Mouse (Mus musculus) megakaryocyte-erythroid progenitor cell, adult 5-6 weeks (primary cell): ENCODE results near the gene Prrc2a. TPM values are rescaled to one million over a fixed set of nuclear protein-coding genes. Genes with fewer than 3 reads are reported as not detected.
A peak's percentile ranks its signal among the peaks of the same experiment; 100 is the strongest.

Experiments
- ATAC-seq: replicated peaks from 2 replicates; pipeline ENCODE4 v1.8.0; 2016; ENCODE audit warnings: mild to moderate bottlenecking, inconsistent platforms; ENCODE audit not compliant: severe bottlenecking, poor library complexity, low FRiP score, low TSS enrichment
- total RNA-seq, 2 experiments: library from RNA; stranded (forward) in 1 of 2; stranded (reverse) in 1 of 2; fragments of 200-1000, 215-1000 nt in 1 of 2; fragments of >200 nt in 1 of 2; fragmentation: Nextera tagmentation in 1 of 2; gene quantifications; 2 replicates each; pipeline ENCODE4 v1.2.3; 2014 to 2017

Prrc2a gene
- total RNA-seq (2014; fragmentation: Nextera tagmentation) (392 and 430 TPM in 2 replicates), total RNA-seq (2017) (44.9 and 47.1 TPM in 2 replicates)

DNA sequence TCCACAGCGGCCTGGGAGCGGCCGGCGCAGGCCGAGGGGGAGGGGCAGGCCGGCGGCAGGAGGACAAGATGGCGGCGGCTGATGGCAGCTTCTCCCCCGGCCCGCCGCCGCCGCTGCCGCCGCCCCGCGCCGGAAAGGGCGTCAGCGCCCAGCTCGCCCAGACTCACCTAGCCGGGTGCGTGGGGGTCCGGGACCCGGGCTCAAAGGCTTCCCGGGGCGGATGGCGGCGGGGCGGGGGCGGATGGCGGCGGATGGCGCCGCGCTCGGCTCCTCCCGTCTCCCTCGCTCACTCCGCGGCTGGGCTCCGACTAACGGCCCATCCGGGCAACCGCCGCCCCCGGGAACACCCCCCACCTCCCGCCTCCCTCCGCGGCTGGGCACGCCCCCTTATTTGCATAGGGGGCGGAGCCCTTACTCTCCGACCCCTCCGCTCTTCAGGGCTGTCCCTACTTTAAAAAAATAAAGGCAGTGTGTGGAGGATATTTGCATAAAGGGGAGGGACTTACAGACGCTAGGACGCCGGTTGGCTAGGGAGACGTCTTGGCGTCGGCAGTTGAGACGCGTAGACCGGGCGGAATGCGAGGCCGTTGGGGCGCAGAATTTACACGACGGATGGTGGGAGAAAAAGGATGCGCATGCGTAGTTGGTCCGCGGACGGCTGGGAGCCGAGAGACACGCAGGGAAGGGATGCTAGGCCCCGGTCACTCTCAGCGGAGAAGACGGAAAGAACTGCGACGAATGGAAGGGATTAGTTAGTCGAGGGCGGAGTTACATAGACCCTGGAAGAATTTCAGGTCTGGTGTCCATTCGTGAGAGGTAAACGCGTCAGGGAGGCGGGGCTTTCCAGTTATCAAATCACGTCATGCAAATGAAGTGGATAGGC lies at the start of gene Prrc2a:
TSS of gene Prrc2a (minus strand) at position 330 of the 883 bp plus-strand sequence.
- peak; percentile 88 for ATAC-seq

GRCm38 (mm10) chr17:35213071-35213470 lies 48.4 kb upstream of the Prrc2a start:
- no peak for ATAC-seq

GRCm38 (mm10) chr17:35210593-35210992 lies 45.9 kb upstream of the Prrc2a start:
- no peak for ATAC-seq

- ATAC-seq: no peak
Measured at GRCm38 (mm10) chr17:35209785-35210535, 45.3 kb upstream of the Prrc2a start.

GRCm38 (mm10) chr17:35205380-35205769 lies 40.7 kb upstream of the Prrc2a start:
- ATAC-seq: no peak

DNA sequence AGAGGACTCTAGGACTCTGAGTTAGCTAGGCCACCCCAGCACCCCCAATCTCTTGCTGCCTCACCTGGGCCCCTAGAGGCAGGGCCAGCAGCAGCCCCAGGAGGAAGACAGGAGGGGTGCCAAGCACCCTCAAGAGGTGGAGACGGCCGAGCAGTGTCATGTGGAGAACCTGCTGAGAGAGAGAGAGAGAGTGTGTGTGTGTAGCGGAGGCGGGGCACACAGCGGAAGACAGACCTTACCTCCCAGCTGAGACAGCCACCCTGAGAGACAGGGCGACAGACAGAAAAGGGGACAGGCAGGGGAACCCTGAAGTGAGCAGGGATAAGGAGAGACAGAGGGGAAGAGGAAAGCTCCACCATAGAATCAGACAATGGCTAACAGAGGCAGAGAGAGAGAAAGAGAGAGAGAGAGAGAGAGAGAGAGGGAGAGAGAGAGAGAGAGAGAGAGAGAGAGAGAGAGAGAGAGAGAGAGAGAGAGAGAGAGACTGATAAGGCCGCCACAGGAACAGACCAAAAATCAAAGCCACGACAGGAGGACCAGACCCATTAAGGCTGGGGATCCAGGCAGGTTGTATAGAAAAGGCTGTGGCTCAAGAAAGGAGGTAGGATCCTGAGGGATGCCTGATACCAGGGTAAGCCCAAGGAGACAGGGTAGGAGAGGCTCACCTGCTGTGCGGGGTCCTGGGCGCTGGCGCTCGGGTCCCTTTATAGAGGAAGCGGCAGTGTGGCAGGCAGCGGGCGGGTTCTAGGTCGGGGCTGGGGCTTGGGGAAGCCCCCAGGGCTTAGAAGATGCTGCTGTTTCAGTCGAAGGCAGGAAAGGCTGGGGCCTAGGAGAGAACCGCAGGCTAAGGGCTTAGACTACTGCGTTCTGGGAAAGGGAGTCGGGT lies 40.0 kb upstream of the Prrc2a start, which contains the start of gene Lta:
TSS of gene Lta (minus strand) at position 858 of the 886 bp plus-strand sequence.
- no peak for ATAC-seq

DNA sequence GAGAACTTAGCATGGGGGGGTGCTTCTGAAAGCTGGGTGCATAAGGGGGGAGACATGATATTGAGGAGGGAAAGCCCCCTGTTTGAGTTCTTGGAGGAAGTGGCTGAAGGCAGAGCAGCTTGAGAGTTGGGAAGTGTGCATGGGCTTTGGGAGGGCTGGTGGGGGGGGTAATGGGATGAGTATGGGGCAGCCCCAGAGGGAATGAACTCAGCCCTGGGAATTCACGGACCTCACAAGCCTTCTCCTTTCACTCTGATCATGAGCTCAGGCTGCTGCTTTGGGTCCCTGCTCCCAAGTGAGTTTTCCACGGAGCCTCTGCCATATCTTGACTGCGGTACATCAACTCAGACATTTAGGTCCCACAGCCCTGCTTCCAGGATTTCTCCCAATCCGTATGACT lies 37.7 kb upstream of the Prrc2a start:
- no peak for ATAC-seq

- ATAC-seq: no peak
Measured at GRCm38 (mm10) chr17:35201787-35202186, 37.1 kb upstream of the Prrc2a start, which contains the start of gene Tnf. Gene Tnf (minus strand): TSS chr17:35202007.

GRCm38 (mm10) chr17:35201128-35201527 lies 36.4 kb upstream of the Prrc2a start:
- ATAC-seq: no peak

DNA sequence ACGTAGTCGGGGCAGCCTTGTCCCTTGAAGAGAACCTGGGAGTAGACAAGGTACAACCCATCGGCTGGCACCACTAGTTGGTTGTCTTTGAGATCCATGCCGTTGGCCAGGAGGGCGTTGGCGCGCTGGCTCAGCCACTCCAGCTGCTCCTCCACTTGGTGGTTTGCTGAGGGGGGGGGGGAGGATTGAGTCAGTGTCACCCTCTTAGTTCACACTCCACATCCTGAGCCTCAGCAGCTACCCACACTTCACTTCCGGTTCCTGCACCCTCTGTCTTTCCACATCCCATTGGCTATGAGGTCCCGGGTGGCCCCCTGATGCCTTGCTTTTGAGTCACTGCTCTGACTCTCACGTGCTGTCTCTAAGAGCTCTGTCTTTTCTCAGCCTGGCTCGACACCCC lies 35.7 kb upstream of the Prrc2a start:
- ATAC-seq: peak; percentile 46

DNA sequence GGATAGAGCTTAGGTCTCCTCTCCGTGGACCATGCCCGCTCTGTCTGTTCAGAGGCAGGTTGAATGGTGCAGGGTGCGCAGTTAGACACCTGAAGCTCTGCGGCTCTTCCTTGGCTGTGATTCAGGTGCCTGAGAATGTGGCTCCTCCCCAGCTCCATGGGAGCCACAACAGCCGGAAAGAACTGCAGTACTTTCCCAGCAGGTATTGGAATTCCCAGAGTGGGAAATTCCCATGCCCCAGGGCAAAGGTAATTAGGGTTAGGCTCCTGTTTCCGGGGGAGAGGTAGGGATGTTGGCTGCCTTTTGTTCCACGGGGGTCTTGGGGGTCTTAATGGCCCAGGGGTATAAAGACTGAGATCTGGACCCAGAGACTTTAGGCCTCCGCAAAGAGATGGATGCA lies 34.2 kb upstream of the Prrc2a start:
- ATAC-seq: no peak

- no peak for ATAC-seq
Measured at GRCm38 (mm10) chr17:35198029-35198428, 33.3 kb upstream of the Prrc2a start.

DNA sequence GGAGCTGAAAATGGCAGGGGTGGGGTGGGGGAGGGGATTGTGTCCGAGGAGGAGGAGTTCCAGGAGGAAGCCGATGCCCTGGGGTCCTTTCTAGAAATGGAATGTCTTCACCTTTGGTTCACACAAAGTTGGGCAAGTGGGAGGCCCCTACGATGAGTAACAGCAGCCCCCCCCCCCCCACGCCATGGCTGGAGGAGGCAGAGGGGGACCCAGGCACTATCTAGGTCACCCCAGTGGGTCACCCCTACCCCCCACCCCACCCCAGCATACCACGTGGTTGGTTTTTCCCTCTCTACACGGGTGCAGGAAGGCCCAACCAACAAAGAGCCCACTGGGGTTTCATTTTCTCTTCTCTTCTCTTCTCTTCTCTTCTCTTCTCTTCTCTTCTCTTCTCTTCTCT lies 32.4 kb upstream of the Prrc2a start:
- ATAC-seq: no peak

DNA sequence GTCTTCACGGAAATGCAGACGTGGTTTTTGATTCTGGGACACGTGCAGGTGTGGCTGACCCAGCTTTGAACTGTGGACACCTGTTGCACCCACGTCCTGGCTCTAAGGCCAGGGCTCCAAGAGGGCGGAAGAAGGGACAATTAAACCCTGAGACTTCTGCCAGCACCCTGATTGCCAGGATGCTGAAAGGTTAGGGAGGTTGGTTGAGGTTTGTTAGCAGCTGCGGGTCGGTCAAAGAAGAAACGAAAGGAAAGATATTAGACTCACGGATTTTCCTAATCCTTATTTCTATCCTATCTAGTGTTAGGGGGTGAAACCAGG lies 31.6 kb upstream of the Prrc2a start:
- no peak for ATAC-seq

- peak; percentile 92 for ATAC-seq
Measured at GRCm38 (mm10) chr17:35195631-35196320, 31.1 kb upstream of the Prrc2a start.

DNA sequence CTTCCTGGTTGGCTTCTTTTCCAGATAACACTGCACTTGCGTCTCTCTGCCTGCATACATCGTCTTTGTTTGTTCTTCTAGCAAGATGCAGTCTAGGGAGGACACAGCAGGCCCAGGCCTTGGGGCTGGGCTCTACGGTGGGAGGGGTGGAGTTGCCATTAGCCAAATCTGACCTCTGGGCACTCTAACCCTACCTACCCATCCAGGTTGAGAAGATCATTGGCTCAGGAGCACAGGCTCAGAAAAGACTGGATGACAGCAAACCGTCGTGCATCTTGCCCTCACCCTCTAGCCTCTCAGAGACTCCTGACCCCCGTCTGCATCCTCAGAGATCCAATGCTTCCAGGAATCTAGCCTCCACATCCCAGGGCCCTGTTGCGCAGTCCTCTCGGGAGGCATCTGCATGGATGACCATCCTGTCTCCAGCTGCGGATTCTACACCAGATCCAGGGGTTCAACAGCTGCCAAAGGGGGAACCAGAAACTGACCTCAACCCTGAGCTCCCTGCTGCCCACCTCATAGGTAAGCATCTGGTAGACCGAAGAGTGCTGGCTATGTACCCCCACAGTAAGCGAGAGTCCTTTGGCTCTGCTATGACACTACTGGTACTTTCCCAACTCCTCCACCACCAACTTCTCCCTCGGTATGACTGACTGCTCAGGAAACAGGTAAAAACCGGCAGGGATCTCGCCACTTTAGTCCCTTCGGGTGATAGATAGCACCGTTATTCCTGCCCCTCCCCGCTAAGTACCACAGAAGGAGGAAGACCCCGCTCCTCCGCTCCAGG lies 30.3 kb upstream of the Prrc2a start:
- no peak for ATAC-seq

DNA sequence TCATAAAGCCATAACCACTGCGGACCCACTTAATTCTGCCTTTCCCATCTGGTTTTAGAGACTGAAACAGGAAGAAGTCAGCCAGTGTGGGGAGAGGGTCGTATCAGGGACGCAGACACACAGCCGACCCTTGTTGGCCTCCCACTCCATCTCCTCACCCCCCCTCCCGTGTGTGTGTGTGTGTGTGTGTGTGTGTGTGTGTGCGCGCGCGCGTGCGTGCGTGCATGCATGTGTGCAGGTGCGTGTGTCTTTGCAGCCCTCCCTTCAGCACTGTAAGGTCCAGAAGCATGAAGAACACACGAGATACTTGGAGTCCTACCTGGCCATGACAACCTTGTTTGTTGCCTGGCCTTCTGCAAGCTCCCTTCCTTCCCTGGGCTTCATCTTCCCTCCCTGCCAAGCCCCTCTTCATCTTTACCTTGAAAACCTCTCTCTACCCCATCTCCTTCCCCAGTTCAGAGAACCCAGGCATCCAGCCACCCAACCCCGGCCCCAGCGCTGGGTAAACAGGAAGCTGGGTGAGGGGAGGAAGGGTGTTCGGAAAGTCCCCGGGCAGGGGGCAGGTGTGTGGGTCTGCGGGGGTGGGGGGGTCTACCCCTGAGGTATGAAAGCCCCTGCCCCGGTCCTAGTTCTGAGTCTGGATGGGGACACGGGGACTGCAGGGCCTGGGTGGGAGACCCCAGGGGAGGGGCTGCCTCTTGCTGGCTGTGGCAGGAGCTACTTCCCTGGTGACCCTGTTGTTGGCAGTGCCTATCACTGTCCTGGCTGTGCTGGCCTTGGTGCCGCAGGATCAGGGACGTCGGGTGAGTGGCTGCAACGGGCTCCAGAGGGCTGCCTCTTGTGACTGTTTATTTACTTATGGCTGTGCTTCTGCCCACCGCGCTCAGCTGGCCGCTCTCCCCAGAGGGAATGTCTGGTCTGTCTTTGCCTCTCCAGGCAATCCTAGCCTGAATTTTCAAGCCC lies 29.5 kb upstream of the Prrc2a start, which contains the start of gene Ltb:
TSS of gene Ltb (plus strand) at position 559 of the 963 bp plus-strand sequence.
- no peak for ATAC-seq
